Mouse (Mus musculus) neural tube, embryonic 13.5 days (tissue): Measurements from ENCODE around the gene Best3. TPM values are rescaled to one million over a fixed set of nuclear protein-coding genes. Genes with fewer than 3 reads are reported as not detected.
"Not testable (repeated sequence)": the region's sequence is repeated elsewhere in the genome, so short reads cannot be mapped to it uniquely, and the experiment has no call there.

Experiments used
- ATAC-seq: fragments of 200-750 bp; cut with Nextera tagmentation; 2 replicates; pipeline ENCODE4 v1.8.0; 2017; ENCODE audit warnings: low read depth, mild to moderate bottlenecking, moderate TSS enrichment, moderate library complexity
- H3K27ac ChIP-seq: fragments of 300-500 bp; sonication (generic); replicated peaks from 2 replicates; pipeline ENCODE4 v1.5.1; 2015; ENCODE audit warnings: moderate library complexity, mild to moderate bottlenecking, inconsistent platforms
- H3K27me3 ChIP-seq: fragments of 300-500 bp; sonication (generic); 2 replicates; pipeline ENCODE4 v1.6.1; 2015; ENCODE audit warnings: mild to moderate bottlenecking, inconsistent platforms
- H3K36me3 ChIP-seq: fragments of 300-500 bp; sonication (generic); 2 replicates; pipeline ENCODE4 v1.6.1; 2015; ENCODE audit warnings: mild to moderate bottlenecking, inconsistent platforms
- H3K4me1 ChIP-seq: fragments of 300-500 bp; sonication (generic); replicated peaks from 2 replicates; pipeline ENCODE4 v1.6.1; 2015; ENCODE audit warnings: inconsistent platforms
- H3K4me2 ChIP-seq: fragments of 300-500 bp; sonication (generic); 2 replicates; pipeline ENCODE4 v1.6.1; 2015; ENCODE audit warnings: inconsistent platforms, mild to moderate bottlenecking, moderate library complexity
- H3K4me3 ChIP-seq: fragments of 300-500 bp; sonication (generic); 2 replicates; pipeline ENCODE4 v1.5.1; 2015; ENCODE audit warnings: mild to moderate bottlenecking, inconsistent platforms
- H3K9ac ChIP-seq: fragments of 300-500 bp; sonication (generic); 2 replicates; pipeline ENCODE4 v1.6.1; 2015; ENCODE audit warnings: moderate library complexity, mild to moderate bottlenecking, inconsistent platforms
- H3K9me3 ChIP-seq: fragments of 300-500 bp; sonication (generic); 2 replicates; pipeline ENCODE4 v1.6.1; 2016; ENCODE audit warnings: inconsistent platforms
- WGBS: fragments of 180-500 bp; shearing (Covaris S2); methylation state at CpG from one replicate; pipeline ENCODE4 v1.1.7; 2015; 5-methylcytosine and 5-hydroxymethylcytosine counted together
- polyA plus RNA-seq: library from polyadenylated mRNA; unstranded; fragments of >200 nt; fragmentation: Nextera tagmentation; extraction: Ambion mirVana; gene quantifications from 2 replicates; pipeline ENCODE4 v1.2.1, GENCODE M21; 2015

Gene Best3
- polyA plus RNA-seq, 1 experiment from 2014 or later = not detected

DNA sequence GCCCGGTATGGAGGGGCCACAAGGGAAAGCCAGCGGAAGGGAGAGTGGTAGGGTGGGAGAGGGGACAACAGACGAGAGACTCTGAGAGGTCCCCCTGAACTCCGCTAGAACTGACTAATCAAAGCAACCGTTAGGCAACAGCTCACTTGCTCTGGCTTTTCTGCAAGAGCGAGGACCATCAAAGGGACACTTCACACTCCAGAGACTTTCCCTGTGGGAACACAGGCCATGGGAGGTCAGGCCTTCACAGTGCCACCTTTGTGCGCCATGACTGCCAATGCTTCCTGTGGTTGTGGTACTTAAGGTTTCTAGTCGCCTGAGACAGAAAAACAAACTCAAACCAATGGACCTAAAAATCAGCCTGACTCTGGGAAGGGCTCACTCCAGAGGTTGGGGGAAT is 24.9 kb downstream of the Best3 start:
- no peak overlapping the region for H3K4me2 ChIP-seq
- ATAC-seq = no peak
- H3K27ac ChIP-seq = no peak overlapping the region
- no peaks in the 10 kb centered on the region for H3K27me3 ChIP-seq
- H3K9ac ChIP-seq = no peak overlapping the region
- H3K4me3 ChIP-seq = no peak overlapping the region
- H3K4me1 ChIP-seq = peaks cover 9% of the 10 kb centered on the region
- H3K9me3 ChIP-seq = no peaks in the 10 kb centered on the region
- H3K36me3 ChIP-seq = no peaks in the 10 kb centered on the region
- 61% methylated on average over 8 of the region's 8 CpGs for WGBS

DNA sequence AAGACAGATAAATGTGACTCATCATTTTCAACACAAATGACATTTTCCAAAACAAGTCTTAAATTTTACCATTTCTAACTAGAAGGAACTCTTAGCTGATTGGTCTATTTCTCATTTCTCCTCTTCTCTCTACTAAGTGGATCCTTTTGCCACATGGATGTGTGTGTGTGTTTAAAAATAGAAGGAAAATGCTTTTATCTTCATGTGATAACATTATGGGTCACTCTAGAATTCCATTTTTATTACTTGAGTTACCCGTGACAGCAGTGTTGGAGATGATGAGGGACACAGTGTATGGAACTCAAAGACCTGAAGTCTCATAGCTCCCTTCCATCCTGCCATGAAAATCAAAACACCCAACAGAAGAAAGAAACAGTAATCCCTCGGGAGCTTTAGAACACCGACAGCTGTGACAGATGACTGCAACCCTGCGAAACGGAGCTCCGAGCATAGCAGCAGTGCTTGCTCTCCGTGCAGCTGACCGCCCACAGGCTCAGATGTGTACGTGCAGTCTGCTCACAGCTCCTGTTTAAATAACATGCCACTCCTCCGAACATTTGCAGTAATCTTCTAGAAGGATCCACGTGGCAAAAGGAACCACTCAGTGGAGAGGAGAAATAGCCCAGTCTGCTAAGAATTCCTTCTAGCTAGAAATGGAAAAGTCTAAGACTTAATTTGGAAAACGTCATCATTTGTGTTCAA is 27.7 kb downstream of the Best3 start:
- H3K27ac ChIP-seq = no peak overlapping the region
- H3K36me3 ChIP-seq = no peaks in the 10 kb centered on the region
- H3K4me3 ChIP-seq = no peak overlapping the region
- H3K4me1 ChIP-seq = peaks cover 14% of the 10 kb centered on the region
- H3K9me3 ChIP-seq = no peaks in the 10 kb centered on the region
- WGBS = 13% methylated on average over 12 of the region's 12 CpGs
- ATAC-seq = peak; percentile 91
- H3K9ac ChIP-seq = no peak overlapping the region
- H3K4me2 ChIP-seq = peak overlapping the region; percentile 36
- H3K27me3 ChIP-seq = no peaks in the 10 kb centered on the region

DNA sequence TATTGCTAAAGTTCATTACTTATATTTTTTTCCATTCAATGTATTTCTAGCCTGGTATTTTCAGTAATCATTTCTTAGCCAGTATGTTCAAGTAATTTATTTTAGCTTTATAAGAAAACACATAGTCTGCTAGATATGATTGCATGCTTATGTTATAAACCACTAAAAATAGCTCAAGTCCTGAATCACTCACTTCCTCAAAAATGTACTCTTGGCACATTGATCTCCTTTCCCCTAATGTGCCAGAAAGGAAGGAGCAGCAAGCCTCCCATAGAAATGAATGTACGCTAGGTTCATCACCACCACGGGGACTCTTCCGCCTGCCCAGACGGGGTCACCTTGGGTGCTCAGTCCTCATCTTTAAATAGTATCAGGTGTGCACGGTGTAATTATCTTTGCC is 28.5 kb downstream of the Best3 start:
- Histone ChIP-seq H3K9me3 (no peaks in the 10 kb centered on the region), H3K27ac (no peak overlapping the region), H3K4me3 (no peak overlapping the region), H3K27me3 (no peaks in the 10 kb centered on the region), H3K9ac (no peak overlapping the region), H3K4me2 (no peak overlapping the region), H3K4me1 (peaks cover 14% of the 10 kb centered on the region), H3K36me3 (no peaks in the 10 kb centered on the region)
- ATAC-seq = no peak
- 78% methylated on average over 5 of the region's 5 CpGs for WGBS

DNA sequence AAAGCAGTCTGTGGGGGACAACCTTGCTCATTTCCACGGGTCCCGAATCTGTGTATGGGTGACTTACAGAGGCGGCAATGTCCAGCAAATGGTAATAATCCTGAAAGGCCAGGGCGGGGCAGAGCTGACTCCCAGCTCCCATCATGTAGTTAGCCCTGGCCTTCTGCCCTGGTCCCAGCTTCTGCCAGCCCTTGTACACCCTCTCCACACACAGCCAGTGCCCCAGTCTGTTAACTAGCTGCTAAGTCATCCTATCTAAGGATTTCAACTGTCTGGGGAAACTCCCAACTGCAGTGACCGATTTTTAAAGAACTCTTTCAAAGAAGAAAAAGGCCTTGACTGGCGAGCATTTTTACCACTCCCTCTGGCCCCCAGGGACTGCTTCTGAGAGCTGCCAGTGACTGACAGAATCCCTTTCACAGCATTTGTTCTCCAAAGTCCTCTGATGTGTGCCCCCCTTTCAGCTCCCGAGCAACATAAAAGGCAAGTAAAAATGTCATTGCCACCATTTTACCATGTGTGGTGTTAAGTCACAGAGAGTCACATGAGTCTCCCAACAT is 32.2 kb downstream of the Best3 start:
- Histone ChIP-seq H3K9me3 (no peaks in the 10 kb centered on the region), H3K27me3 (no peaks in the 10 kb centered on the region; the same call in 1 of the 2 replicates), H3K27ac (no peak overlapping the region), H3K4me1 (peaks cover 27% of the 10 kb centered on the region), H3K4me3 (no peak overlapping the region), H3K4me2 (no peak overlapping the region), H3K36me3 (no peaks in the 10 kb centered on the region), H3K9ac (no peak overlapping the region)
- 47% methylated on average over 7 of the region's 7 CpGs for WGBS
- no peak for ATAC-seq

DNA sequence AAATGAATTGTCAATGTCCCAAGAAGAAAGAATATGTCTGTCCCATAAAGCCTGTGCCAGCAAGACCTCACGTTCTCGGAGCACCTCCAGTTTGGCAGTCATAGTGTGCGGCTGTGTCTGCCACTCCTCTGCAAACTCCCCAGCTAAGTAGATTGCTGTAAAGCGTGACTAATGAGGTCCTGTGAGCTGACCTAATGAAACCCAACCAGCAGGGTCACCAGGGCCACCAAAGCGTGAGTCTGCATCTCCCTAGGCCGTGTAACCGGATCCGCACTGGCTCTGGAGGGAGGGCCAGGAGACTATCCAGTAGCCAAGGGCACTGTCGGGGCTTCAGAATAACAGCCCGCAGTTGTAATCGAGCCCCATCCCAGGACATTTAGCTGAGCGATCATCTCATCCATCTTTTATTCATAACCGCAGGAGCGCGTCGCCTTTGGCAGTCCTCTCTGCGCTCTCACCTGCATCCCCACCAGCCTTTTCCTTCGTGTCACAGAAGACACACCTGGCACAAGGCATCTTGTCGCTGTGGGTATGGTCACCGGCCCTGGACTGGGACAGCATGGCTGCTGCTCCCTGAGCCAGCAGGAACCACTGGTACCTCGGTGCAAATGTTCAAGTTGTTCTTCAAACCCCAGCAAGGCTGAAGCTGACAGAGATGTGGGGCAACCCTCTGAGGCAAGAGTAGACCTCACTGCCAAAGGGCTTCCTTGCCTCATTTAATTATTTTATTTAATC is 35.1 kb downstream of the Best3 start:
- Histone ChIP-seq H3K27ac (no peak overlapping the region), H3K27me3 (peaks cover 6% of the 10 kb centered on the region), H3K4me2 (no peak overlapping the region), H3K4me3 (no peak overlapping the region), H3K9ac (no peak overlapping the region), H3K36me3 (no peaks in the 10 kb centered on the region), H3K9me3 (no peaks in the 10 kb centered on the region), H3K4me1 (peaks cover 20% of the 10 kb centered on the region)
- ATAC-seq = peak; percentile 40; the same call in 1 of the 2 replicates
- WGBS = 17% methylated on average over 21 of the region's 21 CpGs

DNA sequence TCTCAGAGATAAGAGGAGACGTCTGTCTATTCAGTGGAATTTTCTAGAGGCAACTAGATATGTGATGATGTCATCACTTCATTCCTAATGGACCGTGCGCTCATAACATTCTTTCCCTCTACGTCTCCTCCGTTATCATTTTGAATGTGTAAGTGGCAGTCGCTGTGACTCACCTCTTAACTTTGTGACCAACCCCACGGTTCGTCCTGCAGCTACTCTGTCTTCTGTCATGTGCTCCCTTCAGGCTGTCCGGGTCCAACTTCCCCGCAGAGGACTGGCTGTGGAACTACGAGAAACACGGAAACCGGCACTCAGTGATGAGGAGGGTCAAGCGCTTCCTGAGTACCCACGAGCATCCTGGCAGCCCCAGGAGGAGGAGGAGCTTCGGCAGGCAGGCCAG is 37.6 kb downstream of the Best3 start:
- Histone ChIP-seq H3K9ac (no peak overlapping the region), H3K4me2 (0 out of 2 replicates have a peak overlapping the region, but pooled peaks have one; percentile 21), H3K4me1 (peaks cover 12% of the 10 kb centered on the region), H3K36me3 (no peaks in the 10 kb centered on the region), H3K27ac (no peak overlapping the region), H3K4me3 (no peak overlapping the region), H3K27me3 (peaks cover 6% of the 10 kb centered on the region), H3K9me3 (no peaks in the 10 kb centered on the region)
- 63% methylated on average over 16 of the region's 16 CpGs for WGBS
- no peak for ATAC-seq

DNA sequence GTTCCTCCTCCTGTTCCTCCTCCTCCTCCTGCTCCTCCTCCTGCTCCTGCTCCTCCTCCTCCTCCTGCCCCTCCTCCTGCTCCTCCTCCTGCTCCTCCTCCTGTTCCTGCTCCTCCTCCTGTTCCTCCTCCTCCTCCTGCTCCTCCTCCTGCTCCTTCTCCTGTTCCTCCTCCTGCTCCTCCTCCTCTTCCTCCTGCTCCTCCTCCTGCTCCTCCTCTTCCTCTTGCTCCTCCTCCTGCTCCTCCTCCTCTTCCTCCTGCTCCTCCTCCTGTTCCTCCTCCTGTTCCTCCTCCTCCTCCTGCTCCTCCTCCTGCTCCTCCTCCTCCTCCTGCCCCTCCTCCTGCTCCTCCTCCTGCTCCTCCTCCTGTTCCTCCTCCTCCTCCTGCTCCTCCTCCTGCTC is 39.7 kb downstream of the Best3 start:
- H3K27ac ChIP-seq, H3K36me3 ChIP-seq, H3K4me3 ChIP-seq, H3K27me3 ChIP-seq, H3K4me2 ChIP-seq, H3K9me3 ChIP-seq, H3K9ac ChIP-seq, ATAC-seq: not testable (repeated sequence)
- H3K4me1 ChIP-seq = peaks cover 10% of the 10 kb centered on the region

DNA sequence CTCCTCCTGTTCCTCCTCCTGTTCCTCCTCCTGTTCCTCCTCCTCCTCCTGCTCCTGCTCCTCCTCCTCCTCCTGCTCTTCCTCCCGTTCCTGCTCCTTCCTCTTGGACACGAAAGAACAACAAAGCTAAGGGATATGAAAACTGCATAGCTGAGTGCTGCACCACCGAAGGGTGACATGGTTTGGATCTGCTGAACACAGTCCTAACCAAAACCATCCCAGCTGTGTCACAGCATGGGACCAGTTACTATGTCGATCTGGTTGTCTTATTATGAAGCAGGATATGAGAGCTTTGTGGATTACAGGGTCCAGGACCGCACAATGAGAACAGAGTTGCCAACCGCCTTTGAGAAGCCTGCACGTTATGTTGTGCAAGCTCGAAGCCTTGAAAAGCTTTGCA is 40.1 kb downstream of the Best3 start:
- peaks cover 6% of the 10 kb centered on the region for H3K27me3 ChIP-seq
- no peak overlapping the region for H3K4me2 ChIP-seq
- H3K9me3 ChIP-seq = no peaks in the 10 kb centered on the region
- WGBS = 76% methylated on average over 8 of the region's 8 CpGs
- H3K4me1 ChIP-seq = peaks cover 6% of the 10 kb centered on the region
- no peaks in the 10 kb centered on the region for H3K36me3 ChIP-seq
- H3K4me3 ChIP-seq = no peak overlapping the region
- ATAC-seq = no peak
- H3K9ac ChIP-seq = no peak overlapping the region
- no peak overlapping the region for H3K27ac ChIP-seq

DNA sequence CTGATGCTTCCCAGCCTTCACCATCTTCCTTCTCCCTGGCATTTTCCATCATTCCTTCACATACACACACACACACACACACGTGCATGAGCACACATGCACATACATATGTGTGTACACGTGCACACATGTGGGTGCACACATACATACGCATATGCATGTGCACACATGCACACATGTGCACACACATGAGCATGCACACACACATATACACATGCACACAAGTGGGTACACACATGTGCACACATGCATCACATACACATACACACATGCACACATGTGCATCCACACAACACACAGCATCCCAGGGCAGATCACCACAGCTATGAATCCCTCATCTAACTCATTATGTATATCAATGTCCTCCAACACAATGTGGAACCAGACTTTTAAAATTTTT is 45.0 kb downstream of the Best3 start:
- no peaks in the 10 kb centered on the region for H3K9me3 ChIP-seq
- H3K36me3 ChIP-seq = no peaks in the 10 kb centered on the region
- 95% methylated on average over 3 of the region's 3 CpGs for WGBS
- no peak overlapping the region for H3K4me3 ChIP-seq
- H3K27me3 ChIP-seq = no peaks in the 10 kb centered on the region
- no peak overlapping the region for H3K4me2 ChIP-seq
- peaks cover 5% of the 10 kb centered on the region for H3K4me1 ChIP-seq
- no peak for ATAC-seq
- H3K9ac ChIP-seq = no peak overlapping the region
- no peak overlapping the region for H3K27ac ChIP-seq

DNA sequence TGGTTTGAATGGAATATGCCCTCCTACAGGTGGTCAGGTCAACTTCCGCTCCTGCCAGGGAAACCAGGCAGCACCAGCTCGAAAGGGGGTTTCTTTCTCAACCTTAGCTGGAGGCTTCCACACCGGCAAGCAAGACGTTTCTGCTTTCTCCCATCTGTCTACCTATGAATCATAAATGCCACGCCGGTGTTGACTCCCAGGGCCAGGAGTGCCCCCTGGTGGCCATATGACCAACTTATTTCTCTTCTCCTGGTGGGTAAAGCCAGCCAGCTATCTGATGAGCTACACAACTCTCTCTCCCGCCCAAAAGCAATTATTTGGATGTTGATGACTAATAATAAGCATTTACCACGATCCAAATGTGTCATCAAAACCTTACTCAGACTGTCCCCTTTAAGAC is 47.7 kb downstream of the Best3 start:
- ATAC-seq = no peak
- H3K9me3 ChIP-seq = no peaks in the 10 kb centered on the region
- no peak overlapping the region for H3K4me2 ChIP-seq
- no peaks in the 10 kb centered on the region for H3K27me3 ChIP-seq
- no peaks in the 10 kb centered on the region for H3K36me3 ChIP-seq
- peaks cover 5% of the 10 kb centered on the region for H3K4me1 ChIP-seq
- no peak overlapping the region for H3K27ac ChIP-seq
- H3K4me3 ChIP-seq = no peak overlapping the region
- no peak overlapping the region for H3K9ac ChIP-seq
- 32% methylated on average over 8 of the region's 8 CpGs for WGBS

DNA sequence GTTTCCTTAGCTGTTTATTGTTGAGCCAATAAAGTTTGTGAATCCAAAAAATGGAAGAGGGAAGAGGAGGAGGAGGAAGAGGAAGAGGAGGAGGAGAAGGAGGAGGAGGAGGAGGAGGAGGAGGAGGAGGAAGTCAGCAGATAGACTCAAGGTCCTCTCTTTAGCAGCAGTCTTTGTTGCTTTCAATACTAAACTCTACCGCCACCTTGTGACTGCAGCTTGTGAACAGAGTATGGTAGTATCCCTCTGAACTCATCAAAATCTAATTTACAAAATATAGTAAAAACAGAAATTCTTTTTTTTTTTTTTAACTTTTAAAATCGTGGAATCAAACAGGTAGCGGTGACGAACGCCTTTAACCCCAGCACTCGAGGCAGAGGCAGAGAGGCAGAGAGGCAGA is 54.2 kb downstream of the Best3 start:
- Histone ChIP-seq H3K9me3 (no peaks in the 10 kb centered on the region), H3K36me3 (no peaks in the 10 kb centered on the region), H3K4me3 (no peak overlapping the region), H3K4me1 (peaks cover 4% of the 10 kb centered on the region), H3K27me3 (no peaks in the 10 kb centered on the region), H3K27ac (no peak overlapping the region), H3K9ac (no peak overlapping the region), H3K4me2 (no peak overlapping the region)
- WGBS = 79% methylated on average over 6 of the region's 6 CpGs
- no peak for ATAC-seq

DNA sequence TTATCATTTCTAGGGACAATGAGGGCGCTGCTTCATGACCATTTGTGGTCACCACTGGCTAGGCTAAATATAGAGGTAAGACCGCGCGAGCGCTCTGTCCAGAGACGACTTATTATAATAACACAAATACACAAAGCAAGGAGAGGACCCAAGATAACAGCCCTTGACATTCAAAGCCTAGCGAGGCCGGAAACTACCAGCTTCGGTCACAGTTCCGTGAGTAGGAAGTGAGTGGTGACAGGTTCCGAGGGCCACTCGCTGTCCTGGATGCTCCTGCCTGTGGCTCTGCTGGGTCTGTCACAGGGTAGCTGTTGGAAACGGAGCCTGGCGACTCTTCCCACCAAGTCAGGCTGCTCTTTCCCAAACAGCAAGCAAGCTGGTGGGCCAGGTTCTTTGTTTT is 56.2 kb downstream of the Best3 start:
- H3K4me3 ChIP-seq = no peak overlapping the region
- 91% methylated on average over 14 of the region's 14 CpGs for WGBS
- ATAC-seq = no peak
- H3K36me3 ChIP-seq = no peaks in the 10 kb centered on the region
- no peak overlapping the region for H3K27ac ChIP-seq
- peaks cover 14% of the 10 kb centered on the region for H3K4me1 ChIP-seq
- no peak overlapping the region for H3K9ac ChIP-seq
- no peak overlapping the region for H3K4me2 ChIP-seq
- H3K9me3 ChIP-seq = no peaks in the 10 kb centered on the region
- no peaks in the 10 kb centered on the region for H3K27me3 ChIP-seq
